Mouse (Mus musculus) MEL (cell line): ENCODE measurements at regions not wholly inside any gene's neighbourhood (a gene's known extent, or its start where the extent isn't known, plus 50 kb on each side); places are given as distances from the start of the nearest gene placed in this dataset.

Source experiments
- DNase-seq: peaks from one replicate; pipeline ENCODE4 v3.0.0; 2011; ENCODE audit warnings: low read depth, low spot score
- H3K27ac ChIP-seq: 2 replicates; pipeline ENCODE4 v1.5.1; 2012; ENCODE audit warnings: low read depth, mild to moderate bottlenecking, control low read depth, low read length, moderate library complexity; ENCODE audit not compliant: control insufficient read depth
- H3K27me3 ChIP-seq, 2 experiments: fragments of 150-350 bp in 1 of 2; sonication (generic) in 1 of 2; 2 replicates each; pipeline ENCODE4 v1.6.1; 2012; ENCODE audit warnings: low read length in 2 of 2, mild to moderate bottlenecking in 2 of 2, improper control_type of control experiment in 1 of 2, moderate library complexity in 1 of 2; ENCODE audit not compliant: insufficient read depth in 2 of 2, control insufficient read depth in 1 of 2
- H3K36me3 ChIP-seq, 2 experiments: 2 replicates each; pipeline ENCODE4 v1.6.1; 2012 to 2014; ENCODE audit warnings: low read length in 2 of 2, improper control_type of control experiment in 1 of 2, inconsistent platforms in 1 of 2, mild to moderate bottlenecking in 1 of 2; ENCODE audit not compliant: insufficient read depth in 2 of 2, control insufficient read depth in 1 of 2
- H3K4me1 ChIP-seq, 2 experiments: fragments of 150-350 bp in 1 of 2; sonication (generic) in 1 of 2; 2 replicates each; pipeline ENCODE4 v1.6.1; 2012; ENCODE audit warnings: low read length in 2 of 2, improper control_type of control experiment in 1 of 2, mild to moderate bottlenecking in 1 of 2; ENCODE audit not compliant: insufficient read depth in 2 of 2, control insufficient read depth in 1 of 2
- H3K4me3 ChIP-seq, 2 experiments: fragments of 150-350 bp in 1 of 2; sonication (generic) in 1 of 2; 2 replicates each; pipeline ENCODE4 v1.5.1; 2012; ENCODE audit warnings: low read depth in 2 of 2, low read length in 2 of 2, mild to moderate bottlenecking in 2 of 2, moderate library complexity in 2 of 2, control low read depth in 1 of 2, improper control_type of control experiment in 1 of 2; ENCODE audit not compliant: control insufficient read depth in 1 of 2, insufficient read depth in 1 of 2
- H3K79me2 ChIP-seq: 2 replicates; pipeline ENCODE4 v1.6.1; 2012; ENCODE audit warnings: mild to moderate bottlenecking, low read length, moderate library complexity; ENCODE audit not compliant: control insufficient read depth, poor library complexity, insufficient read depth
- H3K9ac ChIP-seq: 2 replicates; pipeline ENCODE4 v1.6.1; 2012; ENCODE audit warnings: low read depth, mild to moderate bottlenecking, control low read depth, low read length, moderate library complexity; ENCODE audit not compliant: control insufficient read depth, poor library complexity, severe bottlenecking
- H3K9me3 ChIP-seq: fragments of 150-350 bp; sonication (generic); replicated peaks from 2 replicates; pipeline ENCODE4 v1.6.1; 2012; ENCODE audit warnings: mild to moderate bottlenecking, low read length, improper control_type of control experiment, moderate library complexity; ENCODE audit not compliant: insufficient read depth
- BHLHE40 ChIP-seq: IDR thresholded peaks from 2 replicates; pipeline ENCODE4 v1.6.1; 2012; ENCODE audit warnings: low read depth, mild to moderate bottlenecking, inconsistent platforms, low read length, improper control_type of control experiment, borderline replicate concordance
- CHD1 ChIP-seq: IDR thresholded peaks from 2 replicates; pipeline ENCODE4 v1.6.1; 2012; ENCODE audit warnings: low read depth, mild to moderate bottlenecking, inconsistent platforms, low read length, improper control_type of control experiment
- CHD2 ChIP-seq: IDR thresholded peaks from 2 replicates; pipeline ENCODE4 v1.6.1; 2011; ENCODE audit warnings: low read length, improper control_type of control experiment
- ETS1 ChIP-seq: IDR thresholded peaks from 2 replicates; pipeline ENCODE4 v1.6.1; 2012; ENCODE audit warnings: low read depth, mild to moderate bottlenecking, inconsistent platforms, low read length, improper control_type of control experiment, moderate library complexity
- GABPA ChIP-seq: IDR thresholded peaks from 2 replicates; pipeline ENCODE4 v1.6.1; 2012; ENCODE audit warnings: low read depth, mild to moderate bottlenecking, inconsistent platforms, low read length, improper control_type of control experiment, moderate library complexity
- GATA1 ChIP-seq: IDR thresholded peaks from 2 replicates; pipeline ENCODE4 v1.6.1; 2011; ENCODE audit warnings: low read depth, low read length, improper control_type of control experiment
- JUND ChIP-seq: IDR thresholded peaks from 2 replicates; pipeline ENCODE4 v1.6.1; 2011; ENCODE audit warnings: low read depth, mild to moderate bottlenecking, improper control_type of control experiment, low read length
- KAT2A ChIP-seq: conservative IDR thresholded peaks from 2 replicates; pipeline ENCODE4 v1.6.1; 2012; ENCODE audit warnings: low read depth, low read length, improper control_type of control experiment, inconsistent platforms
- MAFK ChIP-seq: IDR thresholded peaks from 2 replicates; pipeline ENCODE4 v1.6.1; 2011; ENCODE audit warnings: low read depth, mild to moderate bottlenecking, low read length, improper control_type of control experiment, borderline replicate concordance
- MAX ChIP-seq: IDR thresholded peaks from 2 replicates; pipeline ENCODE4 v1.6.1; 2011; ENCODE audit warnings: low read length, improper control_type of control experiment
- MAZ ChIP-seq: IDR thresholded peaks from 2 replicates; pipeline ENCODE4 v1.6.1; 2012; ENCODE audit warnings: low read depth, mild to moderate bottlenecking, inconsistent platforms, low read length, improper control_type of control experiment
- MXI1 ChIP-seq: IDR thresholded peaks from 2 replicates; pipeline ENCODE4 v1.6.1; 2011; ENCODE audit warnings: mild to moderate bottlenecking, low read depth, low read length, improper control_type of control experiment
- MYB ChIP-seq: IDR thresholded peaks from 2 replicates; pipeline ENCODE4 v1.6.1; 2011; ENCODE audit warnings: mild to moderate bottlenecking, low read depth, low read length, improper control_type of control experiment
- NELFE ChIP-seq: IDR thresholded peaks from 2 replicates; pipeline ENCODE4 v1.6.1; 2011; ENCODE audit warnings: low read depth, low read length, improper control_type of control experiment
- POLR2A ChIP-seq, 2 experiments: IDR thresholded peaks; 2 replicates each; pipeline ENCODE4 v1.6.1; 2011 to 2012; ENCODE audit warnings: low read length in 2 of 2, mild to moderate bottlenecking in 2 of 2, control low read depth in 1 of 2, improper control_type of control experiment in 1 of 2, low read depth in 1 of 2, moderate library complexity in 1 of 2; ENCODE audit not compliant: control insufficient read depth in 1 of 2, insufficient read depth in 1 of 2, poor library complexity in 1 of 2
- POLR2AphosphoS2 ChIP-seq: IDR thresholded peaks from 2 replicates; pipeline ENCODE4 v1.6.1; 2011; ENCODE audit warnings: low read length, improper control_type of control experiment
- RAD21 ChIP-seq: IDR thresholded peaks from 2 replicates; pipeline ENCODE4 v1.6.1; 2011; ENCODE audit warnings: mild to moderate bottlenecking, low read depth, low read length, improper control_type of control experiment
- SIN3A ChIP-seq: IDR thresholded peaks from 2 replicates; pipeline ENCODE4 v1.6.1; 2012; ENCODE audit warnings: low read length, improper control_type of control experiment, inconsistent platforms
- SMC3 ChIP-seq: IDR thresholded peaks from 2 replicates; pipeline ENCODE4 v1.6.1; 2011; ENCODE audit warnings: low read depth, low read length, improper control_type of control experiment
- TAL1 ChIP-seq: IDR thresholded peaks from 2 replicates; pipeline ENCODE4 v1.6.1; 2012; ENCODE audit warnings: mild to moderate bottlenecking, inconsistent platforms, low read length, moderate library complexity, mixed read lengths
- TBP ChIP-seq: IDR thresholded peaks from 2 replicates; pipeline ENCODE4 v1.8.0; 2011; ENCODE audit warnings: low read depth, low read length, improper control_type of control experiment
- TCF12 ChIP-seq: IDR thresholded peaks from 2 replicates; pipeline ENCODE4 v1.6.1; 2014; ENCODE audit warnings: low read depth, mild to moderate bottlenecking, inconsistent platforms, low read length, improper control_type of control experiment, moderate library complexity
- UBTF ChIP-seq: IDR thresholded peaks from 2 replicates; pipeline ENCODE4 v1.6.1; 2012; ENCODE audit warnings: low read depth, mild to moderate bottlenecking, inconsistent platforms, low read length, improper control_type of control experiment, moderate library complexity, borderline replicate concordance; ENCODE audit not compliant: insufficient read depth
- USF1 ChIP-seq: IDR thresholded peaks from 2 replicates; pipeline ENCODE4 v1.6.1; 2014; ENCODE audit warnings: low read depth, mild to moderate bottlenecking, inconsistent platforms, low read length, improper control_type of control experiment, moderate library complexity
- USF2 ChIP-seq, 2 experiments: IDR thresholded peaks; 2 replicates each; pipeline ENCODE4 v1.6.1; 2011 to 2012; ENCODE audit warnings: improper control_type of control experiment in 2 of 2, low read length in 2 of 2, borderline replicate concordance in 1 of 2, inconsistent platforms in 1 of 2, low read depth in 1 of 2, mild to moderate bottlenecking in 1 of 2; ENCODE audit not compliant: insufficient read depth in 1 of 2
- ZC3H11A ChIP-seq: IDR thresholded peaks from 2 replicates; pipeline ENCODE4 v1.6.1; 2012; ENCODE audit warnings: low read depth, mild to moderate bottlenecking, inconsistent platforms, low read length, improper control_type of control experiment
- ZKSCAN1 ChIP-seq: IDR thresholded peaks from 2 replicates; pipeline ENCODE4 v1.6.1; 2012; ENCODE audit warnings: low read depth, mild to moderate bottlenecking, inconsistent platforms, low read length, improper control_type of control experiment, moderate library complexity
- ZNF384 ChIP-seq: IDR thresholded peaks from 2 replicates; pipeline ENCODE4 v1.6.1; 2012; ENCODE audit warnings: low read depth, mild to moderate bottlenecking, inconsistent platforms, low read length, improper control_type of control experiment

DNA sequence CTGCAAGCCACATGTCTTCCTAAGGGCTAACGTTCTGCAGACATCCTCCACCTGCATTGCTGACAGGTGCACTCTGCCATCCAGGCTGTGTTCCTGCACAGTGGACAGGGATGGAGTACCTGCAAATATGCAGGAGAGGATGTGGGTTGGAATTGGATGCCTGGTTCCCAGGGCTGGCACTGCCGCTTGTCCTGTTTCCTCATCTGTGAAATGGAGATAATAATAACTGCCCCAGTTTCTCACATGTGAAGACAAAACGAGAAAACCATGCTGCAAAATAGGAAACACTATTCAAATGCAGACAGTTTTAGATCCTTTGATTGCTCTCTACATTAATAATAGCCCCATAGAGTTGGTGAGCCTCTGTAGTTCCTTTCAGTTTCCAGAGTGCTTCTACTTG is 229.4 kb upstream of the Hs3st4 start:
- H3K27ac ChIP-seq, result no peak overlapping the region
- no peaks in the 10 kb centered on the region for H3K9me3 ChIP-seq
- no peaks in the 10 kb centered on the region for H3K36me3 ChIP-seq
- no peaks in the 10 kb centered on the region for H3K79me2 ChIP-seq
- no peaks in the 10 kb centered on the region for H3K27me3 ChIP-seq
- no peaks in the 10 kb centered on the region for H3K4me1 ChIP-seq
- no peak for DNase-seq
- TF ChIP-seq SIN3A, result no peak
- TF ChIP-seq USF1, result no peak
- no peak for TF ChIP-seq MAZ
- no peak for TF ChIP-seq ZNF384
- TF ChIP-seq RAD21, result no peak
- no peak for TF ChIP-seq KAT2A
- TF ChIP-seq MXI1, result no peak
- no peak for TF ChIP-seq ZKSCAN1
- TF ChIP-seq POLR2AphosphoS2, result no peak
- no peak for TF ChIP-seq USF2 (IDR thresholded peaks at IDR 0.05; ENCODE audit: borderline replicate concordance in 1 of 2, insufficient read depth in 1 of 2, low read depth in 1 of 2, low read length in 2 of 2)
- no peak for TF ChIP-seq JUND
- TF ChIP-seq CHD2, result no peak
- TF ChIP-seq POLR2A (IDR thresholded peaks at IDR 0.05; ENCODE audit: control insufficient read depth in 1 of 2, insufficient read depth in 1 of 2, low read depth in 1 of 2, low read length in 2 of 2, poor library complexity in 1 of 2), result no peak
- TF ChIP-seq MYB, result no peak
- TF ChIP-seq ZC3H11A, result no peak
- TF ChIP-seq TCF12, result no peak
- no peak for TF ChIP-seq GATA1
- TF ChIP-seq ETS1, result no peak
- no peak overlapping the region for H3K4me3 ChIP-seq
- no peak overlapping the region for H3K9ac ChIP-seq

DNA sequence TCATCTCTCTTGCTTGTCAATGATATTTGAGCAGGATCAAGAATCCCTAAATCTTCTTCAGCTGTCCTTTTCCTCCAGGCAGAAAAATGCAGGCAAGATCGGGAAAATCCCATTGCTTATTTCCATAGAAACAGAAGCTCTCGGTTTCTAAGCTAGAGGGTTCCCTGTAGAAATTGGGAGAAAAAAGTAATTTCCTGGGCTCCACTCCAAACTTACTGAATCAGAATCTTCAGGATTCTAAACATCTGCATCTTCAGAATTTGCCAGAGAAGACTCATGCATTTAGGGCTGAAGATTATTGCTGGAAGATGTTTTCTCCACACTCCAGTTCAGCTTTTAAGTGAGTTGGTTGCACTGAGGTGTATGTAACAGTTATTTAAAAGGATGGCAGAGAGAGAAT is 187.6 kb upstream of the Hs3st4 start:
- Histone ChIP-seq H3K4me3 (no peak overlapping the region), H3K27me3 (no peaks in the 10 kb centered on the region), H3K36me3 (no peaks in the 10 kb centered on the region), H3K4me1 (no peaks in the 10 kb centered on the region)
- no peak for TF ChIP-seq MYB
- TF ChIP-seq BHLHE40, result no peak
- no peak for TF ChIP-seq UBTF
- no peak for TF ChIP-seq POLR2AphosphoS2
- TF ChIP-seq GATA1, result no peak
- TF ChIP-seq RAD21, result no peak
- no peak for TF ChIP-seq TBP
- no peak for TF ChIP-seq TAL1
- no peak for TF ChIP-seq CHD2
- TF ChIP-seq MAFK, result no peak
- no peak for TF ChIP-seq MAZ
- no peak for TF ChIP-seq MAX
- TF ChIP-seq NELFE, result no peak
- no peak for TF ChIP-seq CHD1
- TF ChIP-seq GABPA, result no peak
- no peak for TF ChIP-seq SMC3
- no peak for TF ChIP-seq ZKSCAN1
- no peak for TF ChIP-seq ZC3H11A
- TF ChIP-seq, all 39 proteins: peak for 0
- H3K79me2 ChIP-seq, result no peaks in the 10 kb centered on the region
- DNase-seq, result no peak
- no peak overlapping the region for H3K27ac ChIP-seq
- H3K9me3 ChIP-seq, result no peaks in the 10 kb centered on the region
- no peak overlapping the region for H3K9ac ChIP-seq
